Mouse (Mus musculus): ENCODE results near the gene Ciz1. TPM values are rescaled to one million over a fixed set of nuclear protein-coding genes. Genes with fewer than 3 reads are reported as not detected.

Gene Ciz1
- total RNA-seq, 2 experiments from 2014 or later = 67.3 to 69.5 TPM

GRCm38 (mm10) chr2:32412742-32413531 is 60.8 kb downstream of the Ciz1 start:
- DNase-seq (ENCODE audit: low spot score in 2 of 2) = no peak

GRCm38 (mm10) chr2:32413936-32414335 is 61.8 kb downstream of the Ciz1 start:
- no peak for DNase-seq (ENCODE audit: low spot score in 2 of 2)

GRCm38 (mm10) chr2:32415801-32416200 is 63.7 kb downstream of the Ciz1 start:
- no peak for DNase-seq (ENCODE audit: low spot score in 2 of 2)

GRCm38 (mm10) chr2:32416556-32416955 is 64.4 kb downstream of the Ciz1 start:
- DNase-seq (ENCODE audit: low spot score in 2 of 2) = no peak

- no peak for DNase-seq (ENCODE audit: low spot score in 2 of 2)
Measured at GRCm38 (mm10) chr2:32417486-32417885, 65.4 kb downstream of the Ciz1 start.

- no peak for DNase-seq (ENCODE audit: low spot score in 2 of 2)
Measured at GRCm38 (mm10) chr2:32418430-32419151, 66.5 kb downstream of the Ciz1 start.

GRCm38 (mm10) chr2:32419359-32419758 is 67.2 kb downstream of the Ciz1 start:
- no peak for DNase-seq (ENCODE audit: low spot score in 2 of 2)

- no peak for DNase-seq (ENCODE audit: low spot score in 2 of 2)
Measured at GRCm38 (mm10) chr2:32420066-32420608, 68.0 kb downstream of the Ciz1 start.

- DNase-seq (ENCODE audit: low spot score in 2 of 2) = no peak
Measured at GRCm38 (mm10) chr2:32420647-32421046, 68.5 kb downstream of the Ciz1 start.

- no peak for DNase-seq (ENCODE audit: low spot score in 2 of 2)
Measured at GRCm38 (mm10) chr2:32421851-32422251, 69.7 kb downstream of the Ciz1 start.

- peak in 1 of 2 experiments; percentile 37 for DNase-seq (ENCODE audit: low spot score in 2 of 2)
Measured at GRCm38 (mm10) chr2:32423481-32424331, 71.6 kb downstream of the Ciz1 start.

GRCm38 (mm10) chr2:32424796-32425195 is 72.7 kb downstream of the Ciz1 start:
- DNase-seq (ENCODE audit: low spot score in 2 of 2) = no peak

- no peak for DNase-seq (ENCODE audit: low spot score in 2 of 2)
Measured at GRCm38 (mm10) chr2:32425568-32425967, 73.4 kb downstream of the Ciz1 start.

GRCm38 (mm10) chr2:32426141-32426540 is 74.0 kb downstream of the Ciz1 start:
- DNase-seq (ENCODE audit: low spot score in 2 of 2) = no peak

GRCm38 (mm10) chr2:32427720-32428119 is 75.6 kb downstream of the Ciz1 start:
- DNase-seq (ENCODE audit: low spot score in 2 of 2) = no peak

- DNase-seq (ENCODE audit: low spot score in 2 of 2) = peak in 1 of 2 experiments; percentile 66
Measured at GRCm38 (mm10) chr2:32428262-32428722, 76.2 kb downstream of the Ciz1 start.

GRCm38 (mm10) chr2:32429215-32429891 is 77.2 kb downstream of the Ciz1 start:
- DNase-seq (ENCODE audit: low spot score in 2 of 2) = no peak

Measured in layer of hippocampus, postnatal 14 days (tissue).